Mouse (Mus musculus) liver, adult 2 months (tissue): Measurements from ENCODE around the gene Cdkn2d. TPM values are rescaled to one million over a fixed set of nuclear protein-coding genes. Genes with fewer than 3 reads are reported as not detected.
"Not testable (repeated sequence)": the region's sequence is repeated elsewhere in the genome, so short reads cannot be mapped to it uniquely, and the experiment has no call there.

Experiments used
- DNase-seq: peaks from one replicate; pipeline ENCODE4 v3.0.0-alpha.2; 2011; ENCODE audit warnings: low read depth, low spot score; ENCODE audit errors: extremely low read depth
- H3K27ac ChIP-seq: fragments of 200-500 bp; replicated peaks from 2 replicates; pipeline ENCODE4 v1.5.1; 2012; ENCODE audit warnings: low read depth, mild to moderate bottlenecking, control low read depth, inconsistent platforms, low read length; ENCODE audit not compliant: insufficient read depth
- H3K27me3 ChIP-seq: fragments of 200-500 bp; 2 replicates; pipeline ENCODE4 v1.6.1; 2012; ENCODE audit warnings: mild to moderate bottlenecking, moderate library complexity, low read length, inconsistent platforms; ENCODE audit not compliant: control insufficient read depth, insufficient read depth
- H3K36me3 ChIP-seq: fragments of 200-500 bp; 2 replicates; pipeline ENCODE4 v1.6.1; 2012; ENCODE audit warnings: low read length, inconsistent platforms; ENCODE audit not compliant: control insufficient read depth, insufficient read depth
- H3K4me1 ChIP-seq: fragments of 200-500 bp; 2 replicates; pipeline ENCODE4 v1.6.1; 2011; ENCODE audit warnings: low read length; ENCODE audit not compliant: control insufficient read depth, insufficient read depth
- H3K4me3 ChIP-seq: fragments of 200-500 bp; 2 replicates; pipeline ENCODE4 v1.5.1; 2011; ENCODE audit warnings: low read depth, mild to moderate bottlenecking, control low read depth, low read length, moderate library complexity; ENCODE audit not compliant: insufficient read depth
- H3K79me2 ChIP-seq: fragments of 200-500 bp; 2 replicates; pipeline ENCODE4 v1.6.1; 2012; ENCODE audit warnings: inconsistent platforms, mild to moderate bottlenecking, low read length, moderate library complexity; ENCODE audit not compliant: control insufficient read depth, insufficient read depth
- H3K9ac ChIP-seq: fragments of 200-500 bp; 2 replicates; pipeline ENCODE4 v1.6.1; 2012; ENCODE audit warnings: low read depth, mild to moderate bottlenecking, control low read depth, inconsistent platforms, low read length
- CTCF ChIP-seq: fragments of 200-500 bp; IDR thresholded peaks from 2 replicates; pipeline ENCODE4 v1.5.1; 2011; ENCODE audit warnings: low read depth, low read length, control low read depth
- POLR2A ChIP-seq: fragments of 200-500 bp; IDR thresholded peaks from 2 replicates; pipeline ENCODE4 v1.6.1; 2011; ENCODE audit warnings: low read length, control low read depth; ENCODE audit not compliant: insufficient read depth; ENCODE audit errors: extremely low read depth
- WGBS: fragments of 180-500 bp; shearing (Covaris S2); methylation state at CpG from one replicate; pipeline ENCODE4 v1.1.7; 2018; 5-methylcytosine and 5-hydroxymethylcytosine counted together
- polyA plus RNA-seq: library from polyadenylated mRNA; depleted of rRNA; stranded (reverse); fragments of >200 nt; gene quantifications from 2 replicates; pipeline ENCODE4 v1.2.3, GENCODE M21; 2012
- total RNA-seq: library from RNA; depleted of rRNA; stranded (reverse); fragments of >200 nt; gene quantifications from 2 replicates; pipeline ENCODE4 v1.2.3, GENCODE M21; 2014

Cdkn2d gene
- total and polyA plus RNA-seq, 2 experiments = 3.0 to 5.1 TPM

- no peaks in the 10 kb centered on the region for H3K36me3 ChIP-seq
- H3K4me3 ChIP-seq = no peak overlapping the region
- H3K27me3 ChIP-seq = no peaks in the 10 kb centered on the region
- no peak for DNase-seq
- H3K9ac ChIP-seq = no peak overlapping the region
- no peaks in the 10 kb centered on the region for H3K79me2 ChIP-seq
- 88% methylated on average over 10 of the region's 10 CpGs for WGBS
- TF ChIP-seq CTCF (no peak), POLR2A (no peak)
- H3K27ac ChIP-seq = no peak overlapping the region
- no peaks in the 10 kb centered on the region for H3K4me1 ChIP-seq
Measured at GRCm38 (mm10) chr9:21299014-21299413, 7.8 kb upstream of the Cdkn2d start.

- WGBS = 94% methylated on average over 3 of the region's 3 CpGs
- no peak for TF ChIP-seq POLR2A
- no peak for TF ChIP-seq CTCF
- H3K79me2 ChIP-seq = peaks cover 3% of the 10 kb centered on the region; the same call in 1 of the 2 replicates
- no peak for DNase-seq
- H3K27ac ChIP-seq = no peak overlapping the region
- H3K4me1 ChIP-seq = no peaks in the 10 kb centered on the region
- H3K4me3 ChIP-seq = no peak overlapping the region
- H3K36me3 ChIP-seq = no peaks in the 10 kb centered on the region
- no peaks in the 10 kb centered on the region for H3K27me3 ChIP-seq
- H3K9ac ChIP-seq = no peak overlapping the region
Measured at GRCm38 (mm10) chr9:21292271-21292670, 1.1 kb upstream of the Cdkn2d start.

- H3K36me3 ChIP-seq, H3K4me1 ChIP-seq, DNase-seq, H3K27me3 ChIP-seq, H3K27ac ChIP-seq, H3K79me2 ChIP-seq, H3K4me3 ChIP-seq, H3K9ac ChIP-seq: not testable (repeated sequence)
- 12% methylated on average over 7 of the region's 7 CpGs for WGBS
Measured at GRCm38 (mm10) chr9:21291868-21292267, 661 bp upstream of the Cdkn2d start.

- Histone ChIP-seq H3K79me2 (peaks cover 6% of the 10 kb centered on the region), H3K9ac (peak overlapping the region; percentile 87), H3K36me3 (no peaks in the 10 kb centered on the region), H3K27me3 (no peaks in the 10 kb centered on the region), H3K27ac (peak overlapping the region; percentile 56), H3K4me1 (peaks cover 5% of the 10 kb centered on the region), H3K4me3 (peak overlapping the region; percentile 68)
- WGBS = 2% methylated on average over 20 of the region's 20 CpGs
- DNase-seq = no peak
- no peak for TF ChIP-seq POLR2A
- no peak for TF ChIP-seq CTCF
Measured at GRCm38 (mm10) chr9:21290589-21290988, 618 bp downstream of the Cdkn2d start.

- H3K27ac ChIP-seq = no peak overlapping the region
- no peak for DNase-seq
- H3K36me3 ChIP-seq = no peaks in the 10 kb centered on the region; the same call in 1 of the 2 replicates
- no peak overlapping the region for H3K9ac ChIP-seq
- WGBS = 80% methylated on average over 2 of the region's 2 CpGs
- H3K27me3 ChIP-seq = no peaks in the 10 kb centered on the region
- no peak overlapping the region for H3K4me3 ChIP-seq
- TF ChIP-seq CTCF (no peak), POLR2A (no peak)
- peaks cover 6% of the 10 kb centered on the region for H3K79me2 ChIP-seq
- peaks cover 5% of the 10 kb centered on the region for H3K4me1 ChIP-seq
Measured at GRCm38 (mm10) chr9:21289337-21289671, 1.9 kb downstream of the Cdkn2d start.

GRCm38 (mm10) chr9:21288404-21289336 is 2.5 kb downstream of the Cdkn2d start:
- H3K4me1 ChIP-seq = peaks cover 5% of the 10 kb centered on the region
- H3K9ac ChIP-seq = peak overlapping the region; percentile 65
- H3K36me3 ChIP-seq = peaks cover 2% of the 10 kb centered on the region; the same call in 1 of the 2 replicates
- peak overlapping the region; percentile 65; the same call in 1 of the 2 replicates for H3K4me3 ChIP-seq
- DNase-seq = no peak
- H3K79me2 ChIP-seq = peaks cover 6% of the 10 kb centered on the region
- 71% methylated on average over 13 of the region's 13 CpGs for WGBS
- TF ChIP-seq CTCF (no peak), POLR2A (no peak)
- H3K27ac ChIP-seq = peak overlapping the region; percentile 51
- no peaks in the 10 kb centered on the region for H3K27me3 ChIP-seq
